Mouse (Mus musculus): ENCODE measurements around the gene Acp4. TPM values are rescaled to one million over a fixed set of nuclear protein-coding genes. Genes with fewer than 3 reads are reported as not detected.

The Acp4 gene
- polyA plus RNA-seq, 1 experiment from 2014 or later, result not detected

DNA sequence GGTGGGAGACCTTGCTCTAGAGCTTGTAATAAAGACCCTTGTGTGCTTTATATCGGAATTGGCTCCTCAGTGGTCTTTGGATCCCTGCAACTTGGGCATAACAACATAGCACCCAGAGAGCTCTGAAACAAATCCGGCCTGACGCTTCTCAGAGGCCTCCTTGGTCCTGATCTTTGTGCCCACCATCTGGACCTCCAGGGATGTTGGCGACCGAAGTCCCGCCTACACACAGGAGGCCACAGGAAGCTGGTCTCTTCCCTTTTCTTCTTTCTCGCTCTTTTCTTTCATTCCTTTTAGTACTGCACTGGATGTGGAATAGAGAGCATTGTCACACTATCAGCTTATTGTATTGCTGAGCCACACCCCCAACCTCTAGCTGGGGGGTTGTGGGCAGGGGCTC is 16.3 kb upstream of the Acp4 start:
- Histone ChIP-seq H3K4me2 (replicated peaks; ENCODE audit: low read depth, low read length) (no peak overlapping the region), H3K27me3 (ENCODE audit: control insufficient read depth, insufficient read depth, low read length) (no peaks in the 10 kb centered on the region), H3K9ac (ENCODE audit: low read depth, low read length) (no peak overlapping the region), H3K27ac (ENCODE audit: low read depth, low read length) (no peak overlapping the region), H3K4me3 (ENCODE audit: low read depth, low read length) (no peak overlapping the region), H3K36me3 (ENCODE audit: control insufficient read depth, insufficient read depth, low read length) (no peaks in the 10 kb centered on the region), H3K4me1 (replicated peaks; ENCODE audit: control insufficient read depth, insufficient read depth, low read length) (no peaks in the 10 kb centered on the region), H3K9me3 (ENCODE audit: control insufficient read depth, low read length) (no peaks in the 10 kb centered on the region)
- DNase-seq (ENCODE audit: low spot score), result no peak
- 54% methylated on average over 7 of the region's 7 CpGs for WGBS
- no peak for ATAC-seq (ENCODE audit: low FRiP score)

DNA sequence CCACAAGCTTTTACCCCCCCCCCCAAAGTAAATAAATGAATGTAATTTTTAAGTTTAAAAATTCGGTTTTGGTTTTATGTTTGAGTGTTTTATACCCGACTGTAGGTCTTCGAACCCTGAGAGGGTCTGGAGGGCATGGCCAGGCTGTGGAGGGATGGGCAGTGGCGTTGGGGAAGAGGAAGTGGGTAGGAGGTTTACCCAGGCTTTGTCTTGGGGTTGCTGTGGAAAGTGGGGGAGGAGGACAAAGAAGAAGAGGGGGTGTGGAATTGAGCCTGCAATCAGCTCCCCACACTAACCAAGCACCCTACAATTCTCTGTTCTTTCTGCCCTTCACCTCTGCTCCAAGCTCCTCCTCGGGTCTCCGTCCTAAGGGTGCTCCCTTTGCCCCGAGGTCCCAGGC is 15.4 kb upstream of the Acp4 start:
- ATAC-seq (ENCODE audit: low FRiP score) (no peak), DNase-seq (ENCODE audit: low spot score) (no peak)
- H3K4me2 ChIP-seq (replicated peaks; ENCODE audit: low read depth, low read length), result no peak overlapping the region
- no peaks in the 10 kb centered on the region for H3K9me3 ChIP-seq (ENCODE audit: control insufficient read depth, low read length)
- no peaks in the 10 kb centered on the region for H3K4me1 ChIP-seq (replicated peaks; ENCODE audit: control insufficient read depth, insufficient read depth, low read length)
- no peaks in the 10 kb centered on the region for H3K36me3 ChIP-seq (ENCODE audit: control insufficient read depth, insufficient read depth, low read length)
- H3K27me3 ChIP-seq (ENCODE audit: control insufficient read depth, insufficient read depth, low read length), result no peaks in the 10 kb centered on the region
- H3K4me3 ChIP-seq (ENCODE audit: low read depth, low read length), result no peak overlapping the region
- H3K27ac ChIP-seq (ENCODE audit: low read depth, low read length), result no peak overlapping the region
- H3K9ac ChIP-seq (ENCODE audit: low read depth, low read length), result no peak overlapping the region
- 84% methylated on average over 7 of the region's 7 CpGs for WGBS

DNA sequence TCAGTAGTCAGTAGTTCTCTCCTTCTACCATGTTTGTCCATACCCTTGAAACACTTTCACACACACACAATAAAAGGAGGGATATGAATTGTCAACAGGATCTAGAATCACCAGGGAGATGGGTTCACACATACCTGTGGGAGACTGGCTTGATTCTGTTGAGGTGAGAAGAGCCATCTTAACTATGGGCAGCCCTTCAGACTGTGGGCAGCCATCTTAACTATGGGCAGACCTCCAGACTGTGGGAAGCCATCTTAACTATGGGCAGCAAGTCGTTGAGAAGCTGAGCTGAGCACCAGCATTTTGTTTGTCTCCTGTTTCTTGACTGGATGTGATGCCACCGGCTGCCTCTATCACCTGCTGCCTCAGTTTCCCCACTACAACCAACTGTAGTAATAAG is 14.1 kb upstream of the Acp4 start:
- Histone ChIP-seq H3K27ac (ENCODE audit: low read depth, low read length) (no peak overlapping the region), H3K36me3 (ENCODE audit: control insufficient read depth, insufficient read depth, low read length) (no peaks in the 10 kb centered on the region), H3K9me3 (ENCODE audit: control insufficient read depth, low read length) (no peaks in the 10 kb centered on the region), H3K4me1 (replicated peaks; ENCODE audit: control insufficient read depth, insufficient read depth, low read length) (no peaks in the 10 kb centered on the region), H3K27me3 (ENCODE audit: control insufficient read depth, insufficient read depth, low read length) (no peaks in the 10 kb centered on the region), H3K4me3 (ENCODE audit: low read depth, low read length) (no peak overlapping the region), H3K4me2 (replicated peaks; ENCODE audit: low read depth, low read length) (no peak overlapping the region), H3K9ac (ENCODE audit: low read depth, low read length) (no peak overlapping the region)
- DNase-seq (ENCODE audit: low spot score) (no peak), ATAC-seq (ENCODE audit: low FRiP score) (no peak)
- 80% methylated on average over 2 of the region's 2 CpGs for WGBS

DNA sequence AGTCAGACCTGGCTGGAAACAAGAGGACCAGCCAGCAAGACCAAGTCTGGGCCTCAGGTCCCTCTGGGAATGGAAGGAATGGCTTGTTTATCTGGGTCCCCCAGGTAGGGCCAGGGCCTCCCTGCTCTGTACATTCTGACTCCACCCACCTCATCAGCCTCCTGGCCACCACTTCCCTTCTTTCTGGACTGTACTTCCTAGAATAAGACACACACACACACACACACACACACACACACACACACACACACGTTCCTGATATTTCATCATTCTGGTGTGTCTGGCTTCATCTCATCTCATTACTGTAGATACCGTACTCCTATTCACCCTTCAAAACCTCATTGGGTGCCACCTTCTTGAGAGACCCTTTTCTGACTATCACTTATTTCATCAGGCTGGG is 12.2 kb upstream of the Acp4 start:
- H3K9me3 ChIP-seq (ENCODE audit: control insufficient read depth, low read length), result no peaks in the 10 kb centered on the region
- no peak overlapping the region for H3K9ac ChIP-seq (ENCODE audit: low read depth, low read length)
- H3K27me3 ChIP-seq (ENCODE audit: control insufficient read depth, insufficient read depth, low read length), result no peaks in the 10 kb centered on the region
- ATAC-seq (ENCODE audit: low FRiP score), result no peak
- DNase-seq (ENCODE audit: low spot score), result no peak
- no peaks in the 10 kb centered on the region for H3K4me1 ChIP-seq (replicated peaks; ENCODE audit: control insufficient read depth, insufficient read depth, low read length)
- no peak overlapping the region for H3K4me3 ChIP-seq (ENCODE audit: low read depth, low read length)
- 92% methylated on average over 2 of the region's 2 CpGs for WGBS
- H3K27ac ChIP-seq (ENCODE audit: low read depth, low read length), result no peak overlapping the region
- H3K4me2 ChIP-seq (replicated peaks; ENCODE audit: low read depth, low read length), result no peak overlapping the region
- no peaks in the 10 kb centered on the region for H3K36me3 ChIP-seq (ENCODE audit: control insufficient read depth, insufficient read depth, low read length)

DNA sequence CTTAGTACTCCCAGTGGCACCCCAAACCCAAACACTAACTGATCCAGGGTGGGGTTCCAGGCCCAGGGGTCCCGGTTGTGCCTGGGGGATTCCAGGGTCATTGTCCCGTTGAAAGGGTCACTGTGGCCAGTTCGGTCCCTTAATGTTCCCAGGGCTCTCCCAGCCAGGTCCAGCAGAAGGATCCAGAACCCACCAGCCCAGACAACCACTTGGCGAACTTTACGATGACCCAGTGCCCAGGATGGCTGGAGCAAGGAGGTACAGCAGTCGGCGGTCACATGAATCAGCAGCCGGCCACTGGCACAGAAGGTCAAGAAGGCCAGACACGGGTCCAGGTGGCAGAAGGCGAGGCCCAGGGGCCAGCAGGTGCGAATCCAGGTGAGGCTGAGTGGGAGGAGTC is 10.9 kb upstream of the Acp4 start:
- no peaks in the 10 kb centered on the region for H3K27me3 ChIP-seq (ENCODE audit: control insufficient read depth, insufficient read depth, low read length)
- H3K27ac ChIP-seq (ENCODE audit: low read depth, low read length), result no peak overlapping the region
- no peak overlapping the region for H3K4me2 ChIP-seq (replicated peaks; ENCODE audit: low read depth, low read length)
- H3K9me3 ChIP-seq (ENCODE audit: control insufficient read depth, low read length), result no peaks in the 10 kb centered on the region
- no peak for ATAC-seq (ENCODE audit: low FRiP score)
- no peak for DNase-seq (ENCODE audit: low spot score)
- no peaks in the 10 kb centered on the region for H3K4me1 ChIP-seq (replicated peaks; ENCODE audit: control insufficient read depth, insufficient read depth, low read length)
- no peaks in the 10 kb centered on the region for H3K36me3 ChIP-seq (ENCODE audit: control insufficient read depth, insufficient read depth, low read length)
- WGBS, result 85% methylated on average over 11 of the region's 11 CpGs
- no peak overlapping the region for H3K4me3 ChIP-seq (ENCODE audit: low read depth, low read length)
- no peak overlapping the region for H3K9ac ChIP-seq (ENCODE audit: low read depth, low read length)

DNA sequence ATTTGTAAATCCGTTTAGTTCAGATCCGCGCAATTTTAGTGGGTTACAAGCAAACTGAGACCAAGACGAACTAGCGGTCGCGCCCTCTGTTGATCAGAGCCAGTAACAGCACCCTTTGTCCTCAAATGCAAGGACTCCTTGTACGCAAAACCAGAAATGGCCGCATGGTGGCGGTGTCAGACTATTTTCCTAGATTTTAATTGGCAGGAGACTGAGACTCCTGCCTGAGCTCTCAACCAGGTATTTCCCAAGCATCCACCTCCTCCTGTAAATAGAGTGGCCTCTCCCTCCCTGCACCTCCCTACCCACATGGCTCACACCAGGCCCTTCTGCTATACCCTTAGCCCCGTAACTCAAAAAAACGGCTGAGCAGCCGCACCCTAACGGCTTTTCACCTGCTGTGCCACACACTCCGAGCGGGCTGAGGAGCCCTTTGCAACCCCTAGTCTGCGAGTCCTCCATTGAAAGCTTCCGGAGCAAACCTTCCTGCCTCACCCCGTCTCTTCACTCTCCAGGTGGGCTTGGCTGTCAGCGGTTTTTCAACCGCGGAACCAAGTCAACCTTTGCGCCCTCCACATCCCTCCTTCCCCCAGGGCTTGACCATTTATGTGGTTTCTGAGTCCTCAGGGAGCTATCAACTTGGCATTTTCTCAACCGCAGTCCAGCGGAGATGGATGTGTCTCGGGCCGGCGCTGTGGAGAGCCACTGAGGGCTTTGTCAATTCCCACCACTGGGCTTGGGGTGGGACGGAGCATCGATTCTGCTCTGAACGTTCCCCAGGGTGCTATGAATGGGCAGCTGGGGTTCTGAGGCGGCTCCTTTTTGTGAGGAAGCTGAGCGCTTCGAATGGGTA is 5.8 kb upstream of the Acp4 start:
- H3K4me1 ChIP-seq (replicated peaks; ENCODE audit: control insufficient read depth, insufficient read depth, low read length), result no peaks in the 10 kb centered on the region
- no peak overlapping the region for H3K9ac ChIP-seq (ENCODE audit: low read depth, low read length)
- no peaks in the 10 kb centered on the region for H3K9me3 ChIP-seq (ENCODE audit: control insufficient read depth, low read length)
- peak overlapping the region; percentile 41 for H3K4me2 ChIP-seq (replicated peaks; ENCODE audit: low read depth, low read length)
- DNase-seq (ENCODE audit: low spot score) (peak; percentile 98), ATAC-seq (ENCODE audit: low FRiP score) (peak; percentile 76)
- no peaks in the 10 kb centered on the region for H3K36me3 ChIP-seq (ENCODE audit: control insufficient read depth, insufficient read depth, low read length)
- 2% methylated on average over 34 of the region's 34 CpGs for WGBS
- no peak overlapping the region for H3K4me3 ChIP-seq (ENCODE audit: low read depth, low read length)
- H3K27ac ChIP-seq (ENCODE audit: low read depth, low read length), result no peak overlapping the region
- H3K27me3 ChIP-seq (ENCODE audit: control insufficient read depth, insufficient read depth, low read length), result no peaks in the 10 kb centered on the region; the same call in 1 of the 2 replicates

DNA sequence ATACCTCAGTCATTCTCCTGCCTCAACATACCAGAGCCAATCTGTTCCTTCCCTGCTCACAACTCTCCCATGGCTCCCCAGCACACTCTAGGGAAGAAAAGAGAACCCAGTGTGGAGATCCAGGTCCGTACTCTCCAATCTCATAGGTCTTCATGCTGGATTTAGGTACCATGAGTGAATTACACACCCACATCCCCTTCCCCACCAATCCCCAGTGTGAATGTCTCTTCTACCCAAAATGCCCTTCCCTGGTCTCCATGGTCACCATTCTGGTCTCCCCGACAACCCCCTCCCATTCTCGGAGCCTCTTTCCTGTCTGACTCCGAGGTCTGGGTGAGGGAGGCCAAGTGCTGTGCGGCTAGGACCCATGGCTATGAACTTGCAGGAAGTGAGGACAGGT is 4.0 kb upstream of the Acp4 start, which contains the start of gene Gm15517:
Gene Gm15517 (plus strand): TSS at position 301 of the 400 bp plus-strand sequence.
- DNase-seq (ENCODE audit: low spot score) (no peak), ATAC-seq (ENCODE audit: low FRiP score) (no peak)
- Histone ChIP-seq H3K9ac (ENCODE audit: low read depth, low read length) (no peak within 1 kb of the TSS), H3K36me3 (ENCODE audit: control insufficient read depth, insufficient read depth, low read length) (no peaks in the 10 kb centered on the region), H3K4me1 (replicated peaks; ENCODE audit: control insufficient read depth, insufficient read depth, low read length) (no peaks in the 10 kb centered on the region), H3K27ac (ENCODE audit: low read depth, low read length) (no peak within 1 kb of the TSS), H3K4me3 (ENCODE audit: low read depth, low read length) (no peak within 1 kb of the TSS), H3K9me3 (ENCODE audit: control insufficient read depth, low read length) (no peaks in the 10 kb centered on the region), H3K27me3 (ENCODE audit: control insufficient read depth, insufficient read depth, low read length) (no peaks in the 10 kb centered on the region; the same call in 1 of the 2 replicates), H3K4me2 (replicated peaks; ENCODE audit: low read depth, low read length) (no peak within 1 kb of the TSS)
- WGBS, result 53% methylated on average over 5 of the region's 5 CpGs

DNA sequence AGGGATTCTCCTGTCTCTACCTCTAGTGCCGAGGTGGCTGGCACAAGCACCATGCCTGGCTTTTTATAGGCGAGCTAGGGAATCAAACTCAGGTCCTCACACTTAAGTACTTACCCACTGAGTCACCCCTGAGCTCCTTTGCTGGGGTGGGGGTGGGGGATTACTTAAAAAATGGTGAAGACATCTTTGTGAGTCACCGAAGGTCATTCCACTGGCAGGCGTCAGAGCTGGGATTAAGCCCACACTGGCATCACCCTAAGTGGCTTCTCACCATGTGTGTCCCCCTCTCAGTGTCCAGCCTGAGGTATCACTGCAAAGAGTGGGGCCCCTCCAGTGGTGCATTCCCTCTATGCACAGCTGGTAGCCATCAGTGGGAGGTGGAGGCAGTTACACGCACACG is 3.2 kb upstream of the Acp4 start:
- Histone ChIP-seq H3K4me2 (replicated peaks; ENCODE audit: low read depth, low read length) (no peak overlapping the region), H3K9ac (ENCODE audit: low read depth, low read length) (no peak overlapping the region), H3K36me3 (ENCODE audit: control insufficient read depth, insufficient read depth, low read length) (no peaks in the 10 kb centered on the region), H3K4me3 (ENCODE audit: low read depth, low read length) (no peak overlapping the region), H3K27ac (ENCODE audit: low read depth, low read length) (no peak overlapping the region), H3K4me1 (replicated peaks; ENCODE audit: control insufficient read depth, insufficient read depth, low read length) (no peaks in the 10 kb centered on the region), H3K27me3 (ENCODE audit: control insufficient read depth, insufficient read depth, low read length) (no peaks in the 10 kb centered on the region; the same call in 1 of the 2 replicates), H3K9me3 (ENCODE audit: control insufficient read depth, low read length) (no peaks in the 10 kb centered on the region)
- DNase-seq (ENCODE audit: low spot score) (no peak), ATAC-seq (ENCODE audit: low FRiP score) (no peak)
- WGBS, result 73% methylated on average over 6 of the region's 6 CpGs

DNA sequence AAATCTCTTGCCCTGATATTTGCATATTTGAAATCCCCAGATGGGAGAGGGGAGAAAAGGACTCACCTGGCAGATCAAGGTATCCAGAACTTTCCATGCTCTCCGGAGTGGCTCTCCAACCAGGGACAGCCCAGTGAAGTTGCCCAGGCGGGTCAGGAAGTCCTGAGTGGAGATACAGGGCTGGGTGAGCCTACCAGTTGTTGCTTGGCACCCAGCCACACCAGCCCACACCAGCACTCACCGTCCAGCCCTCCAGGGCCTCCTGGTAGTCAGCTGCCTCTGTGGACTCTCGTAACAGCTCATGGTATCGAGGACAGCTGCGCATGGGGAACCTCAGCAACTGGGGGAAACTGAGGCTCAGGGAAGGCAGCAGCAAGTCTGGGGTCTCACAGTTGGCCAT is 2.2 kb downstream of the Acp4 start:
- no peak overlapping the region for H3K4me3 ChIP-seq (ENCODE audit: low read depth, low read length)
- H3K9me3 ChIP-seq (ENCODE audit: control insufficient read depth, low read length), result no peaks in the 10 kb centered on the region
- peaks cover 7% of the 10 kb centered on the region for H3K36me3 ChIP-seq (ENCODE audit: control insufficient read depth, insufficient read depth, low read length)
- no peaks in the 10 kb centered on the region for H3K4me1 ChIP-seq (replicated peaks; ENCODE audit: control insufficient read depth, insufficient read depth, low read length)
- H3K4me2 ChIP-seq (replicated peaks; ENCODE audit: low read depth, low read length), result no peak overlapping the region
- H3K9ac ChIP-seq (ENCODE audit: low read depth, low read length), result no peak overlapping the region
- no peak for ATAC-seq (ENCODE audit: low FRiP score)
- no peak for DNase-seq (ENCODE audit: low spot score)
- no peak overlapping the region for H3K27ac ChIP-seq (ENCODE audit: low read depth, low read length)
- WGBS, result 82% methylated on average over 6 of the region's 6 CpGs
- H3K27me3 ChIP-seq (ENCODE audit: control insufficient read depth, insufficient read depth, low read length), result no peaks in the 10 kb centered on the region
